Mouse (Mus musculus) G1E-ER4 (cell line): Measurements from ENCODE around the gene Plekhh3. TPM values are rescaled to one million over a fixed set of nuclear protein-coding genes. Genes with fewer than 3 reads are reported as not detected.

ENCODE experiments used
- GATA1 ChIP-seq: IDR thresholded peaks from one replicate; pipeline ENCODE4 v1.8.0; 2012; ENCODE audit warnings: low read length, inconsistent platforms
- polyA plus RNA-seq: library from polyadenylated mRNA; stranded (reverse); fragments of >175 nt; gene quantifications from 2 replicates; pipeline ENCODE4 v1.2.3, GENCODE M21; 2012

Plekhh3 gene
- polyA plus RNA-seq, 1 experiment = 2.8 TPM

DNA sequence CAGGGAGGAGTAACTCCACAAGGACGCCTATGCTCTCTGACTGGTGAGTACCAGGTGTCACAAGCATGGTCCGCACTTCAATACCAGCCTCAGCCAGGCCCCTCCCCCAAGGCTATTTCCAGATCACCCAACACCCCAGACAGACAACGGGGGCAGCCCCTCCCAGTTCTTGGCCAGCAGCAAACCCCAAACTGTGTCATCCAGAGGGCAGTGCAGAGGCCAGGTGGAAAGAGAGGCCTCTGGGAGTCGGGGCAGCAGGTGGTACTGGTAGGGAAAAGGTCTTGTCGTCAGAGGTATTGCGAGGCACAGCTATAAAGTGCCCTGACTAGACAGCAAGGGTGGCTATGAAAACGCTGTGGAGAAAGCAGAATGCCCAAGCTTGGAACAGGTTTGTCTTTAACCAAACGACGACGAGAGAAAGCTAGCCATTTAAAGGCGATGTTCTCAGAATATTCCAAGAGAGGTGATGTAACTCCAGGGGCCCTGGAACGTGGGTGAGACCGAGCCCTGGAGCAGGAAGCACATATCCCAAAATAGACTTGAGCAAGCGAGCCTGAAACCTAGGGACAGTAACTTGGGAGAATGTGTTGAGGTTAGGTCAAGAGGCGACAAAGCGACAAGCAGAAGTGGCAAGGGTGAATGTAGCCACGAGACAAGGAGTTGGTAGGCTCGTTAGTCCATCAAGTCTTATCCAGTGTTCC, 40.9 kb downstream of the Plekhh3 start:
- TF ChIP-seq GATA1 = no peak

GRCm38 (mm10) chr11:101128996-101129577, 42.1 kb downstream of the Plekhh3 start:
- no peak for TF ChIP-seq GATA1

GRCm38 (mm10) chr11:101127075-101127474, 44.1 kb downstream of the Plekhh3 start:
- no peak for TF ChIP-seq GATA1

- no peak for TF ChIP-seq GATA1
Observed at GRCm38 (mm10) chr11:101120545-101121188, 50.5 kb downstream of the Plekhh3 start.

- no peak for TF ChIP-seq GATA1
Observed at GRCm38 (mm10) chr11:101119761-101120544, 51.2 kb downstream of the Plekhh3 start, which contains the start of the genes Retreg3 and Tubg1. Gene Retreg3 (minus strand): TSS chr11:101119893. Gene Tubg1 (plus strand): TSS chr11:101119938.

DNA sequence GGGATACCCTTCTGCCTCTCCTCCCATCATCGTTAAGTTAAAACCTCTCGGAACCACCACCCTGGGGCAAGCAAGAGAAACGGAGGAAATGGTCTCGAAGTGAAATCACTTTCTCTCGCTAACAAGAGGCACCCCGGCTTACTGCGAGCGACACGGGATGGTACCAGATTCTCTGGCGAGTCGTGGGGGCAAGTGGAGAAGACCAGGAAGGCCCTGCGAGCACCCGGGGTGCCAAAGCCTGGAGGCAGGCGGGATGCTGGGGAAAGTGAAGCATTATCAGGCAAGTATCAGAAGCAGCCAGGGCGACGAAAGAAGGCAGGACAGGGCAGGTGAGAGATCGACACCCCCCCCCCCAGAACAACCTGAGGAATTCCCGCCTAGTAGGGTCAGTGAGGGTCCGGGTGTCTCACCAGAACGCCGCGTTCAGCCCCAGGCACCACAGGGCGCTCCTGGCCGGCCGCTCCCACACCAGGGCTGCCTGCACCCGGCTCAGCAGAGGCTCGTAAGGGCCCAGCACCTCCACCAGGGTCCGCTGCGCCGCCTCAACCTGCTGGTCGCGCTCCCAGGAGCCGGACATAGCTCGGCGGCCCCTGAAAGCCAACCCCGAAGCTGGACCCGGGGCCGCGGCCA, 51.9 kb downstream of the Plekhh3 start:
- TF ChIP-seq GATA1 = no peak

GRCm38 (mm10) chr11:101118105-101118504, 53.0 kb downstream of the Plekhh3 start:
- no peak for TF ChIP-seq GATA1

- no peak for TF ChIP-seq GATA1
Observed at GRCm38 (mm10) chr11:101115564-101115963, 55.6 kb downstream of the Plekhh3 start.

Other genes with a start within 250 kb of the Plekhh3 start
- gene Stat3, start 231.8 kb downstream of the Plekhh3 start, polyA plus RNA-seq = 10.6 and 22.4 TPM in 2 replicates
- gene Cavin1, start 200.5 kb downstream of the Plekhh3 start, polyA plus RNA-seq = 0.93 and 1.4 TPM in 2 replicates
- gene Atp6v0a1, start 161.9 kb downstream of the Plekhh3 start, polyA plus RNA-seq = 50.3 and 55.2 TPM in 2 replicates
- 3.7 and 8.6 TPM in 2 replicates for gene Naglu, start 101.3 kb downstream of the Plekhh3 start, polyA plus RNA-seq
- gene Hsd17b1, start 92.9 kb downstream of the Plekhh3 start, polyA plus RNA-seq = 0.06 and 0.09 TPM in 2 replicates
- gene Coasy, start 88.8 kb downstream of the Plekhh3 start, polyA plus RNA-seq = 39.5 and 44.5 TPM in 2 replicates
- gene Mlx, start 84.1 kb downstream of the Plekhh3 start, polyA plus RNA-seq = 16.7 and 22.4 TPM in 2 replicates
- gene Psmc3ip, start 75.9 kb downstream of the Plekhh3 start, polyA plus RNA-seq = 27.1 and 30.8 TPM in 2 replicates
- 11.0 and 12.6 TPM in 2 replicates for gene Retreg3, start 51.5 kb downstream of the Plekhh3 start, polyA plus RNA-seq
- 107 and 114 TPM in 2 replicates for gene Tubg1, start 51.4 kb downstream of the Plekhh3 start, polyA plus RNA-seq
- not detected in 2 replicates for gene Tubg2, start 15.4 kb downstream of the Plekhh3 start, polyA plus RNA-seq
- 0.01 and 0.02 TPM in 2 replicates for gene Cntnap1, start 828 bp downstream of the Plekhh3 start, polyA plus RNA-seq
- not detected in 2 replicates for gene Ccr10, start 4.1 kb upstream of the Plekhh3 start, polyA plus RNA-seq
- gene Ezh1, start 55.1 kb upstream of the Plekhh3 start, polyA plus RNA-seq = 1.3 and 3.6 TPM in 2 replicates
- 0.08 TPM in 1 of 2 replicates, not detected in the other for gene Ramp2, start 74.7 kb upstream of the Plekhh3 start, polyA plus RNA-seq
- gene Vps25, start 82.4 kb upstream of the Plekhh3 start, polyA plus RNA-seq = 122 and 174 TPM in 2 replicates
- 60.9 and 68.4 TPM in 2 replicates for gene Wnk4, start 89.2 kb upstream of the Plekhh3 start, polyA plus RNA-seq
- gene Cntd1, start 107.7 kb upstream of the Plekhh3 start, polyA plus RNA-seq = 0.06 TPM in 2 replicates
- 23.1 and 57.7 TPM in 2 replicates for gene Coa3, start 107.8 kb upstream of the Plekhh3 start, polyA plus RNA-seq
- 127 and 150 TPM in 2 replicates for gene Becn1, start 130.9 kb upstream of the Plekhh3 start, polyA plus RNA-seq
- 79.5 and 97.2 TPM in 2 replicates for gene Psme3, start 144.9 kb upstream of the Plekhh3 start, polyA plus RNA-seq
- gene Aoc2, start 153.7 kb upstream of the Plekhh3 start, polyA plus RNA-seq = 6.2 and 8.6 TPM in 2 replicates
- 0.05 TPM in 1 of 2 replicates, not detected in the other for gene Aoc3, start 159.3 kb upstream of the Plekhh3 start, polyA plus RNA-seq
- gene G6pc, start 196.2 kb upstream of the Plekhh3 start, polyA plus RNA-seq = not detected in 2 replicates
- 79.1 and 84.8 TPM in 2 replicates for gene Aarsd1, start 246.3 kb upstream of the Plekhh3 start, polyA plus RNA-seq